Mouse (Mus musculus) lung, adult 2 months (tissue): ENCODE results near the gene Ppp1r9a.

Experiments
- CTCF ChIP-seq: fragments of 200-500 bp; IDR thresholded peaks from 2 replicates; pipeline ENCODE4 v1.5.1; 2011; ENCODE audit warnings: mild to moderate bottlenecking, low read length, control low read depth; ENCODE audit not compliant: insufficient read depth
- POLR2A ChIP-seq: fragments of 200-500 bp; IDR thresholded peaks from 2 replicates; pipeline ENCODE4 v1.6.1; 2011; ENCODE audit warnings: low read depth, mild to moderate bottlenecking, control low read depth, low read length, borderline replicate concordance; ENCODE audit errors: extremely low read depth

DNA sequence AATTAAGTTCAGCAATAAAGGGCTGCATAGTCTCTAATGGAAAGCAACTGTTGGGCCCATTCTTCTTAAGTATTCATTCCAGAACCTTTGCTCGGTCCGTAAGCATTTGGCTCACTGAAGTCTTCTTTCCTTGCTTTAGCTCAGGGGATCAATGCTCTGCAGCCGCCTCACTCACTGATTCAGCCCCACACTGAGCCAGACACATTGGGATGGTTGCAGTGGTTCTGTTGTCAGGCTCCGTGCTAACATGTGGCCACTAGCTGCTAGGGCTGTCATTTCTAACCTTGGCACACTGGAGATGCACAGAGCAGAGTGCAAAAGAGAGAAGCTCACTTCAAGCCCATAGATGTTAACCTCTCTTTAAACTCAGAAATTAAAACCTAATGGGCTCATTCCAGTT is 96.2 kb downstream of the Ppp1r9a start:
- TF ChIP-seq POLR2A, result no peak
- TF ChIP-seq CTCF, result no peak
